Mouse (Mus musculus): ENCODE results near the gene Rbfox1.

Gene Rbfox1

DNA sequence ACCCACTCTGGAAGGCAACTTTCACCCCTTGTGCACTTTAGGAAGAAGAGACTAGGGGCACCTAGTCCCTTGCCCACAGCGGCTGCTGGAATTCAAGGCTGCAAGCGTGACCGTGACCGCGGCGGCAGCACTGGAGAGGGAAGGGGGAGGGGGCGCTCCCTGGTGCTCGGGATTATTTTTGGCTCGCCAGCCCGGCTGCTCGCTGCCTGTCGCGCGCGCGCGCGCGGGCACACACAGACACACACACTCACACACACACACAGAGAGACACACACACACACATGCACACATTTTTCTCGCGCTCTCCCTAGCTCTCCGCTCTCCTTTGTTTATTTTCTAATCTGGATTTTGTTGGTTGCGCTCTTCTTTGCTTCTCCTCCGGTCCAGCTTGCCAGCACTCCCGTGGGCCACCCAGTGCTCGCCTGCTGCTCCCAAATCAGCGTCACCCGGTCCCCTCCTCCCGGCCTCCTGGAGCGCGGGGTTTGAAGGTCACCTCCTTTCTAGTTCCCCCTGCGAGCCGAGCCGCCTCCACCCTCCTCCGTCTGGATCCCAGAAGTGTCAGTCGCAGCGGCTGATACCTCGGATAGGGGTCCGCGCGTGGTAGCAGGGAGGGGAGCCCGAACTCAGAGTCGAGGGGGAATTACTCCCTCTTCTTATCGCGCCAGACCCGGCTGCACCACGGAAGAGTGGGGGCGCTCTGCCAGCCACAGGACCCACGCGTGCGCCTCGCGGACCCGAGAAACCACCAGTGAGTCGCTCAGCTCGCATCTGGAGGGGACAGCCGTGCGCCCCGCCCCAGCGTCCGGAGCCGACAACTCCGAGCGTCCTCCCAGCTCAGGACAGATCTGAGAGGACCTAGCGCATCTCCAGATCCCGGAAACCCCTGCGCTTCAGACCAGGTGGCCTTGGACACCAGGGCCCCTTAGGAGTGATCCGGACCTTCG, at the start of gene Rbfox1:
Gene Rbfox1 (plus strand): TSS at position 610 of the 944 bp plus-strand sequence.
- no peak for DNase-seq

DNA sequence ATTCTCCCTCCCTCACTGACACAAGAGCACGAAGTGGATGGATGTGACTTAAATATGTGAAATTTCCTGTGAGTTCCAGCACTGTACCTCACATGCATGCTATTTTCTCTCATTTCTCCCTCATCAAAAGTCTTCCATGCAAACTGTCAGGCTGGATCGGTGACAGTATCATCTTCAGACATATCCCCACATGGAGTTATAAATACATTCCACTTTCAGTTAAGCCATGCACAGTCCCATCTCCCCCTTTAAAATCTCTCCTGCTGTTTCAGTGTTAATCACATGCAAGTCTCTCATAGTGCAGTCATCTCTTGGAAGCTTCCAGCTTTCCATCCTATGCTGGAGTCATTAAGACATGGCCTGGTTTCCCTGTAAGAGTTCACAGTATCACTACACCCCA, 48.4 kb upstream of the Rbfox1 start:
- no peak for DNase-seq

GRCm38 (mm10) chr16:5841167-5841566, 44.0 kb upstream of the Rbfox1 start:
- no peak for DNase-seq

DNA sequence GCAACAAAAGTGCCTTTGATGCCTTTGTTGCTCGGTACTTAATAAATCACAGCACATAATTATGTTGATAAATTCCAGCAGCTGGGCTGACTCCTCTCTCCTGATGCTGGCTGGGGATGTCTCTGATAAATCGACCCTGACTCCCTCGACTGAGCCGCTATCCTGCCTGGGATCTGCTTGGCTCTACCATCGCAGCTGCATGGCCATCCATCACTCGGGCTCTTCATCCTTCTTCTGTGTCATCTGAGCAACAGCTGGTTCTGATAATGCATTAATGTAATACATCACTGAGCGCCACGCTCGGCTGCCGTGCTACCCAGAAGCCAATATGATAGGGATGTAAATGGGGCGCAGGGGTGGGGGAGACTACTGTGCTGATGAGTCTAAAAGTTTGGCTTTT, 39.5 kb upstream of the Rbfox1 start:
- no peak for DNase-seq

DNA sequence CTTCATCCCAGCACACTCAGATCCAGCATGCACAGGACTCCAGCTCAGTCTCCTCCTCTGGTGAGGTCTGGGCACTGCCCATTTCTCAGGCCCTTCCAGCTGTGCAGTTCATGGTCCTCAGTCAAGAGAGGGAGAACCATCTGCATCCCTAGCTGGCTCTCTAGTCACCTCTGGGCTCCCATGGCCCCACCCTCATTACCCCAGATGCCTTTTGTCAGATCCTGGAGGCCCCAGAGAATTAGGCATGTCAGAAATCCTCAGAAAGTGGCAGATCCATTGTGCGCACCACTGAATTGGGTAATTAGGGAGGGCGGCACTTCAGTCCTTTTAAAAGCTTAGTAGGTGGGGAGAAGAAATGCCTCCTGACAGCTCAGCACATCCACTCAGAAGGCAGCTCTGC, 32.1 kb upstream of the Rbfox1 start:
- no peak for DNase-seq

- DNase-seq: no peak
Measured at GRCm38 (mm10) chr16:5864350-5864749, 20.8 kb upstream of the Rbfox1 start.

GRCm38 (mm10) chr16:5866966-5867365, 18.2 kb upstream of the Rbfox1 start:
- DNase-seq: no peak

GRCm38 (mm10) chr16:5870391-5870790, 14.8 kb upstream of the Rbfox1 start:
- no peak for DNase-seq

GRCm38 (mm10) chr16:5881820-5882219, 3.3 kb upstream of the Rbfox1 start:
- DNase-seq: peak; percentile 26

GRCm38 (mm10) chr16:5885690-5886050, 515 bp downstream of the Rbfox1 start:
- DNase-seq: no peak

- DNase-seq: no peak
Measured at GRCm38 (mm10) chr16:5895564-5895963, 10.4 kb downstream of the Rbfox1 start.

- DNase-seq: no peak
Measured at GRCm38 (mm10) chr16:5898330-5898729, 13.2 kb downstream of the Rbfox1 start.

DNA sequence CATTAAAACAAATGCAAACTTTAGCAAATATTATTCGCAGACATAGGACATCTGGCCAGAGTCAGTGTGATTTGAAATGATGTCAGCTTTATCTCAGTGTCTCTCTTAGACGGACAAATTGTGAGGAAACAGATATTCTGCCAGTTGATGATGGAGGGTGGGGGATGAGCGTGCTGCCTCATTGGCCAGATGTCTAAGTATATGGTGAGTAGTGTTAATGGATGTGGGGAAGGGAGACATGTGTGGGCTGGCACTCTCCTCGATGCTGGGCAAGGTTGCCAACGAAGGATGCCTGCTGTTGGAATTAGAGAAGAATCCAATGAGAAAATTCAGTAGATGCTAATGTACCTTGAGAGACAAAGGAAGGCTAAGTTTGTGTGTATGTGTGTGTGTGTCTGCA, 25.6 kb downstream of the Rbfox1 start:
- DNase-seq: no peak

DNA sequence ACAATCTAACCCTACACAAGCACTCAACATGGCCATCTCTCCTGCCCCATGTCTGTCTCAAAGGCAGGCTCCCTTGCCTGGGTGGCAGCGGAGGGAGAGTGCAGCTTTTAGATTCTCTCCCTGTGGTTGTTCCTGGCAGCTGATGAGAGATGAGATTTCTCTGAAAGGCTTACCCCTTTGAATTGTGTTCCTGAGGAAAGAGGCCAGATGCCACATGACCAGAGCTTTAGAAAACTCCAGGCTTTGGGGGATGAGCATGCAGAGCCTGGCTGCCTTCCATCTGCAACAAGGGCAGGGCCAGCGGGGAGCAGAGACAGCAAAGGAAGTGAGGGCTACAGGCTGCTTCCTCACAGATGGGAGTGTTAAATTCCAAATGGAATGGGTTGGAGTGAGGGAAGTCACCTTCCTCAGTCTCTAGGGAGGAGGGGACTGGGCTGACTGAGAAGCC, 26.7 kb downstream of the Rbfox1 start:
- DNase-seq: no peak

GRCm38 (mm10) chr16:5917937-5918336, 32.8 kb downstream of the Rbfox1 start:
- DNase-seq: no peak

GRCm38 (mm10) chr16:5926986-5927385, 41.8 kb downstream of the Rbfox1 start:
- DNase-seq: no peak

- peak; percentile 28 for DNase-seq
Measured at GRCm38 (mm10) chr16:5931680-5932079, 46.5 kb downstream of the Rbfox1 start.

DNA sequence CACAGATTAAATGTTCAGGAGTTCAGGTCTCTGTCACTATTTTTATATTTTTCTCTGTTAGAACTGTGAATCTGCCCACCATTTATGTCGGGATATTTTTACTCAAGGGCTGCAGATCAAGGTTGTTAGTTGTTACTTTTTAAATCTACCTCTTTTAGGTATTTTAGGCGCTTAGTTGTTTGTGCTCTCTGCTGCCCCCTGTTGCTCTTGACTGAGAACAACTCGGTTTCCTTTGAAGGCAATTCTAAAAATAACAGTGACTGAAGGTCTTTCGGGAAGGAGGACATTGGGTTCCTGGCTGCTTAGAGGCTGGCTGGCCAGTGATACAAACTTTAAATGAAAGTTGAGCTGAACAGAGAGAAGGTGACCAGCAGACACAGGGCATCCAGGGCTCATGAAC, 54.9 kb downstream of the Rbfox1 start:
- DNase-seq: no peak

DNA sequence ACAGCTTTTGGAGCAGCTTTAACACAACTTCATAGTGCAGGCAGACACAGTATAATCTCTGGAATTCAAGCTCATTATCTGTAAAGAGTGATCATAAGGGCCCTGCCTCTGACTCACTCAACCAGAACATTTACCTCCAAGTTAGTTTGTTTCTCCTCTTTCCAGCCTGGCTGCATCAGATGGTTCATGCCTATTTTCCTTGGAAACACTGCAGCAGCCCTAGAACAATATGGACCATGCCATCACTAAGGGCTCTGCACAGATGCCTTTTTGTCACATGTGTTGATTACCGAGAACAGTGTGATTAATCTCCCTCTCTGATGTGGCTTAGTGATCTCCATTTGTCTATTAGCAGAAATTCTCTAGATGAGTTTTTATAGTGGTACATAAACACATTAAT, 60.5 kb downstream of the Rbfox1 start:
- no peak for DNase-seq

DNA sequence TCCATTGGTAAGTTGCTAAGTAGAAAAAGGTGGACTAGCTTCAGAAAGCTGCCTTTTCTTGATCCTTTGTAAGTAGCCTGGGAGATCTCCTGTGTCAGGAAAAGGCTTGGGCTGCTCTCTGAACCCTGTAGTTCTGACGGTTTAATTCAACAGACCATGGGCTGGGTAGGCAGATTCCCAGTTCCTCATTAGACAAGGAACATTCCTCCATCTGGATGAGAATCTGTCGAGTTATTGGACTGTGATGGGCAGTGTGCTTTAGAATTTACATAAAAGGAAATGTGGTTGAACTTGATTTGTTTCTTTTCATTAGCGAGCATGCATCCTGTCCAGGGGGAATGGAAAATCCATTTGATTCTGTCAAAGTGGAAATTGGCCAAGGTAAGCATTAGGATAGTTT, 68.0 kb downstream of the Rbfox1 start:
- no peak for DNase-seq

- DNase-seq: no peak
Measured at GRCm38 (mm10) chr16:5957418-5957817, 72.3 kb downstream of the Rbfox1 start.

DNA sequence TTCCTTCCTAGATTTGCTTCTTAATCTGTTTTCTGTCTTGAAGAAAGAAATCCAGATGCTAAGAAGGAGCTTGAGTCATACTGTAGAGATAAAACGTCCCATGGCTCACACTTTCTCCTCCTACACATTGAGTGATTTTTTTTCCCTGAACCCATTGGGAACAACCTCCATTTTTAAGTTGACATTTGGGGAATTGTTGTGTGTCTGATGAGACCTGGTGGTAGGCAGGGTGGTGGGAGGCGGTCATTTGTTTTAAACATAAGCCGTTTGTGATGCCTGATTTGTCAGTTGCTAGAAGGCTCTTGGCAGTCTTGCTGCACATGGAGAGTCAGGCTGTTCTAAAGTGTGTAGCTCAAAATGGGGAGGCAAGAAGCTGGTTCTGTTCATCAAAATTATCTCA, 76.6 kb downstream of the Rbfox1 start:
- no peak for DNase-seq

GRCm38 (mm10) chr16:5974172-5974571, 89.0 kb downstream of the Rbfox1 start:
- no peak for DNase-seq

DNA sequence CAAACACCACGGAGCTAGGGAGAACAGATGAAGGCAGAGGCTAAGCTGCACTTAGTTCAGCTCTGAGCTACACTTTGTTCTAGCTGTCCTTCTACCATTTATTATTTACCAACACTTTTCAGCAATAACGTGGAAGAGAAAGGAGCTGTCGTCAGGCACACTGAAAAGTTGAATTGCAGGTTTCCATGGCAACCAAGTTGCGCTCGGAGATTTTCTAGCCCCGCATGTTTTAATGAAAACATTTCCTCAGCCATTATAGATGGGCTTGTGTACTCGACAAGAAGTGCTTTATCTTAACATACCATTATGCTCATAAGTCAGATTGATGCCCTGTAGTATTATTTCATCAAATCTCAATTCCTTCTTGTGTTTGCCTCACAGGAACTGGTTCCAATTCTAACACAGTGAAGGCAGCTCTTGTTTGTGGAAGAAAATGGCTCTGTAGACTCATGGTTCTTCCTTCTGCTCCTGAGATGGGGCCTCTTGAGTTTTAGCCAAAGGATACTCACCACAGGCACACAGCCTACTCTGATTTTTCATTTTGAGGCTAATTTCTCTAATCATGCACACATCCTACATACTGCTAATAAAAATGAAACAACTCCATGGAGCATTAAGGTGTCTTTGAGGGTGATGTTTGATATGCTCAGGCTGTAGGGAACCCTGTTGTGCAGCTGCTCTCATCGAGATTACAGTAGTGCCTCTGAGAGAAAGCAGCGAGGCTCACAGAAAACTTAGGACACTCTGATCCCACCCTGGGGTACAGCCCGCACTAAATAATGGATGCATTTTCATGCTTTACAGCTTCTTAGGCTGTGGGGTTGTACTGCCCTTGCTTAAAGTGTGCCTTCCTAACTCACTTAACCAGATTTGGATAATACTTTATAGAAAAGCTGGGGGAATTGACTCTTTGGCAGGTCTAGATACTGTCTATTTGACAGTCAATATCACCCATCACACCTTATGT, 107.2 kb downstream of the Rbfox1 start:
- DNase-seq: no peak

Data from thymus, postnatal 25 days (tissue).